Mouse (Mus musculus) embryonic fibroblast, embryonic 13.5 days (primary cell): ENCODE measurements around the gene Slc8a2.

ENCODE experiments used
- CTCF ChIP-seq: IDR thresholded peaks from 2 replicates; pipeline ENCODE4 v1.5.1; 2011; ENCODE audit warnings: mild to moderate bottlenecking, control low read depth, low read length, moderate library complexity, borderline replicate concordance; ENCODE audit not compliant: insufficient read depth
- POLR2A ChIP-seq: IDR thresholded peaks from 2 replicates; pipeline ENCODE4 v1.6.1; 2011; ENCODE audit warnings: low read depth, mild to moderate bottlenecking, control low read depth, low read length, moderate library complexity

GRCm38 (mm10) chr7:16104611-16105388, 24.8 kb upstream of the Slc8a2 start:
- TF ChIP-seq CTCF = no peak
- no peak for TF ChIP-seq POLR2A
